Mouse (Mus musculus) liver, adult 2 months (tissue): Measurements from ENCODE around the gene Igfbp7.

ENCODE experiments used
- CTCF ChIP-seq: fragments of 200-500 bp; IDR thresholded peaks from 2 replicates; pipeline ENCODE4 v1.5.1; 2011; ENCODE audit warnings: low read depth, low read length, control low read depth
- POLR2A ChIP-seq: fragments of 200-500 bp; IDR thresholded peaks from 2 replicates; pipeline ENCODE4 v1.6.1; 2011; ENCODE audit warnings: low read length, control low read depth; ENCODE audit not compliant: insufficient read depth; ENCODE audit errors: extremely low read depth

DNA sequence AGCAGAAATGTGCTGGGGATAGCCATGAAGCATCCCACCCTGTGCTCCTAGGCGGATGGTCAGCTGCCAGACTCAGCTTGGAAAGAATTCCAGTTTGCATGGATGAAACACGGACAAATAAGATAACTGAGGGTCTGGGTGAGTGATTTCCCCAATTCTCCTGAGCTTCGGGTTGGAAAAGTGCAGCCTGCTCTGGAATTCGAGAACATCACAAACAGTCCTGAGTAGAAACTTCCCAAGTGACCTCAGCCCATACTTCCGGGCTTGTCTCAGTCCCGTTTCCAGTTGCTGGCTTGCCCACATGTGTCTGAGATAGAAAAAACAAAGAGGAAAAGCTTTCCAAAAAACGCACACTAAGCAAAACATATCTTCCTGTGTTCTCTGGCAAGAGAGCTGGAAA is 35.6 kb downstream of the Igfbp7 start:
- TF ChIP-seq CTCF (no peak), POLR2A (no peak)
